Mouse (Mus musculus) hindbrain, embryonic 14.5 days (tissue): ENCODE data around the gene Bckdhb. TPM values are rescaled to one million over a fixed set of nuclear protein-coding genes. Genes with fewer than 3 reads are reported as not detected.
"Not testable (repeated sequence)": the region's sequence is repeated elsewhere in the genome, so short reads cannot be mapped to it uniquely, and the experiment has no call there.

ENCODE experiments used
- ATAC-seq: fragments of 200-750 bp; cut with Nextera tagmentation; 2 replicates; pipeline ENCODE4 v1.8.0; 2017; ENCODE audit warnings: moderate number of reproducible peaks, mild to moderate bottlenecking, moderate TSS enrichment, moderate library complexity; ENCODE audit not compliant: low FRiP score
- DNase-seq: peaks from one replicate; pipeline ENCODE4 v3.0.0-alpha.2; 2015; ENCODE audit warnings: low spot score
- H3K27ac ChIP-seq: fragments of 300-500 bp; sonication (generic); 2 replicates; pipeline ENCODE4 v1.5.1; 2014; ENCODE audit warnings: mild to moderate bottlenecking, moderate library complexity
- H3K27me3 ChIP-seq: fragments of 300-500 bp; sonication (generic); 2 replicates; pipeline ENCODE4 v1.6.1; 2014; ENCODE audit warnings: mild to moderate bottlenecking, low read length, mixed read lengths; ENCODE audit not compliant: control insufficient read depth, insufficient read depth
- H3K36me3 ChIP-seq: fragments of 300-500 bp; sonication (generic); replicated peaks from 2 replicates; pipeline ENCODE4 v1.6.1; 2014; ENCODE audit not compliant: control insufficient read depth, insufficient read depth
- H3K4me1 ChIP-seq: fragments of 300-500 bp; sonication (generic); replicated peaks from 2 replicates; pipeline ENCODE4 v1.6.1; 2014; ENCODE audit warnings: antibody characterized with exemption, low read length, mixed read lengths; ENCODE audit not compliant: control insufficient read depth, insufficient read depth
- H3K4me2 ChIP-seq: fragments of 300-500 bp; sonication (generic); replicated peaks from 2 replicates; pipeline ENCODE4 v1.6.1; 2014; ENCODE audit warnings: mild to moderate bottlenecking, moderate library complexity
- H3K4me3 ChIP-seq: fragments of 300-500 bp; sonication (generic); replicated peaks from 2 replicates; pipeline ENCODE4 v1.5.1; 2014; ENCODE audit warnings: mild to moderate bottlenecking, low read length
- H3K9ac ChIP-seq: fragments of 300-500 bp; sonication (generic); 2 replicates; pipeline ENCODE4 v1.6.1; 2014
- H3K9me3 ChIP-seq: fragments of 300-500 bp; sonication (generic); 2 replicates; pipeline ENCODE4 v1.6.1; 2016; ENCODE audit warnings: low read length; ENCODE audit not compliant: control insufficient read depth
- WGBS: fragments of 180-500 bp; shearing (Covaris S2); extraction: QIAGEN DNeasy Blood & Tissue Kit; methylation state at CpG from one replicate; pipeline ENCODE4 v1.1.7; 2014; 5-methylcytosine and 5-hydroxymethylcytosine counted together
- polyA plus RNA-seq: library from polyadenylated mRNA; unstranded; fragments of >200 nt; fragmentation: Nextera tagmentation; extraction: Ambion mirVana; gene quantifications from 2 replicates; pipeline ENCODE4 v1.2.1, GENCODE M21; 2014

Gene Bckdhb
- polyA plus RNA-seq, 1 experiment from 2014 or later, result 32.5 TPM

DNA sequence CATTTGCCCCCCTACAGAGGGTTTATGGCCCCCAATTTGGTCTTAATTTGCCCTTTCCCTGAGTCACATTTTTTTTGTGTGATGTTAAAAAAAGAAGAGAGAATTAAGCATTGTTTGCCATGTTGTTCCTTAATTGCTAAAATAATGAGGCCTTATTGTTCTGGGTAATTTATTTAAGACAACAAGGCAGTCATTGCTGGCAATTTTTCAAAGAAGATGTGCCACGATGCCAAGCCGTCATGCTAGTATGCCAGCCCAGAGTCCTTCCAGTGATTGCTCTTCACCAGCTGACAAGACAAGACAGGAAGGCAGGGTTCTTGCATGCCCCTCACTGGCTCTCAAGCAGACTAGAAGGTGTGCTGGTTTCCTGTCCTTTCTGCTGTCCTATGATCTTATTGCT is 84.0 kb downstream of the Bckdhb start:
- 0 out of 2 replicates have a peak, but pooled peaks cover 7% of the 10 kb centered on the region for H3K9me3 ChIP-seq
- no peak overlapping the region for H3K4me3 ChIP-seq
- DNase-seq, result no peak
- H3K36me3 ChIP-seq, result 0 out of 2 replicates have a peak, but pooled peaks cover 5% of the 10 kb centered on the region
- no peak overlapping the region for H3K4me2 ChIP-seq
- H3K4me1 ChIP-seq, result no peaks in the 10 kb centered on the region
- no peaks in the 10 kb centered on the region for H3K27me3 ChIP-seq
- no peak overlapping the region for H3K9ac ChIP-seq
- 50% methylated on average over 2 of the region's 2 CpGs for WGBS
- no peak overlapping the region for H3K27ac ChIP-seq
- ATAC-seq, result no peak

DNA sequence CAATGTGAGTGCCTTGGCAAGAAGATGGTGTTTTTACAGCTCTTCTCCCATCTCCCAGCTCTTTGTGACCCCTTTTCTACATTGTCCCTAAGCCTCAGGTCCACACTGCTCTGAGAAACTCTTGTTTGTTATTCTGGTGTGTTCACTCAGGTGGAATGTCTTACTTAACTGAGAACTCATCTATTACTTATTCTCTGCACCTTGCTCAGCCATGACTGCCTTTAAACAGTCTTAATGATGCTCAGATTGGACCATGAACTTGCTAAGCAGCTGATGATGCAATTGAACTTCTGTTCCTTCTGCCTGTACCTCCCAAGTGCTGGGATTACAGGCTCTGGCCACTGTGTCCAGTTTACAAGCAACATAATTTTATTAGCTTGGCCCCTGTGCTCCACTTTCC is 86.2 kb downstream of the Bckdhb start:
- Histone ChIP-seq H3K4me1 (no peaks in the 10 kb centered on the region), H3K9me3 (no peaks in the 10 kb centered on the region), H3K27ac (no peak overlapping the region), H3K36me3 (no peaks in the 10 kb centered on the region), H3K27me3 (no peaks in the 10 kb centered on the region), H3K9ac (no peak overlapping the region), H3K4me2 (no peak overlapping the region), H3K4me3 (no peak overlapping the region)
- ATAC-seq, result no peak
- DNase-seq, result no peak

- WGBS, result over 99% methylated on average over 8 of the region's 8 CpGs
These were observed 93.2 kb downstream of the Bckdhb start for GRCm38 (mm10) chr9:84018141-84018540.

GRCm38 (mm10) chr9:84019627-84020026 is 94.7 kb downstream of the Bckdhb start:
- no peaks in the 10 kb centered on the region for H3K36me3 ChIP-seq
- 63% methylated on average over 2 of the region's 2 CpGs for WGBS
- no peak overlapping the region for H3K4me3 ChIP-seq
- no peaks in the 10 kb centered on the region for H3K9me3 ChIP-seq
- H3K4me2 ChIP-seq, result no peak overlapping the region
- DNase-seq (peak; percentile 62), ATAC-seq (no peak)
- H3K4me1 ChIP-seq, result no peaks in the 10 kb centered on the region
- H3K27me3 ChIP-seq, result no peaks in the 10 kb centered on the region
- no peak overlapping the region for H3K27ac ChIP-seq
- H3K9ac ChIP-seq, result no peak overlapping the region

More at GRCm38 (mm10) chr9:84018141-84018540, 93.2 kb downstream of the Bckdhb start:
- not testable (repeated sequence) for H3K9me3 ChIP-seq, H3K9ac ChIP-seq, H3K27ac ChIP-seq, H3K27me3 ChIP-seq, H3K4me3 ChIP-seq, DNase-seq, H3K36me3 ChIP-seq, H3K4me2 ChIP-seq, H3K4me1 ChIP-seq, ATAC-seq

DNA sequence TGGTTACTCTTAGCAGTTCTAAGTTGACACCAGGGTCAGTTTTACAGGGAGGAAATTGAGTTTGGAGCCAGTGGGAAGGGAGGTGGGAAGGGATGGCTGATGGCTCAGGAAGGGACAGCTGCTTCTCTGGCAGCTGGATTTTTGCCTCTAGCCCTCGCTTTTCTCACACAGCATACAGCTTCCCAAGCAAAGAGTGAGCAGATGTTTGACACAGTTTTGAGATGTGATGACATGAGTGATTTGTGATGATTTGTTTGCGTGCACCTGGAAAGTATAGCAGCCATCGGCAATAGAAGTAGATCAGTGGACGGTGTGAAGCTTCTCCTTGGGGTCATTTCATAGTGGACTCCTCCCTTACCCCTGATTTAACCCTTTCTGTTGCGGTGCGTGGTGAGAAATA is 96.2 kb downstream of the Bckdhb start:
- Histone ChIP-seq H3K9ac (no peak overlapping the region), H3K4me2 (no peak overlapping the region), H3K4me1 (no peaks in the 10 kb centered on the region), H3K27ac (no peak overlapping the region), H3K4me3 (no peak overlapping the region), H3K9me3 (no peaks in the 10 kb centered on the region), H3K27me3 (no peaks in the 10 kb centered on the region), H3K36me3 (no peaks in the 10 kb centered on the region)
- WGBS, result 87% methylated on average over 6 of the region's 6 CpGs
- ATAC-seq (no peak), DNase-seq (no peak)

- ATAC-seq, result no peak
- Histone ChIP-seq H3K27me3 (no peaks in the 10 kb centered on the region), H3K36me3 (no peaks in the 10 kb centered on the region), H3K4me2 (no peak overlapping the region), H3K4me3 (no peak overlapping the region), H3K4me1 (peaks cover 10% of the 10 kb centered on the region), H3K27ac (no peak overlapping the region), H3K9ac (no peak overlapping the region), H3K9me3 (no peaks in the 10 kb centered on the region)
- no peak for DNase-seq
- 88% methylated on average over 2 of the region's 2 CpGs for WGBS
These were observed 103.2 kb downstream of the Bckdhb start for GRCm38 (mm10) chr9:84028120-84028519.

DNA sequence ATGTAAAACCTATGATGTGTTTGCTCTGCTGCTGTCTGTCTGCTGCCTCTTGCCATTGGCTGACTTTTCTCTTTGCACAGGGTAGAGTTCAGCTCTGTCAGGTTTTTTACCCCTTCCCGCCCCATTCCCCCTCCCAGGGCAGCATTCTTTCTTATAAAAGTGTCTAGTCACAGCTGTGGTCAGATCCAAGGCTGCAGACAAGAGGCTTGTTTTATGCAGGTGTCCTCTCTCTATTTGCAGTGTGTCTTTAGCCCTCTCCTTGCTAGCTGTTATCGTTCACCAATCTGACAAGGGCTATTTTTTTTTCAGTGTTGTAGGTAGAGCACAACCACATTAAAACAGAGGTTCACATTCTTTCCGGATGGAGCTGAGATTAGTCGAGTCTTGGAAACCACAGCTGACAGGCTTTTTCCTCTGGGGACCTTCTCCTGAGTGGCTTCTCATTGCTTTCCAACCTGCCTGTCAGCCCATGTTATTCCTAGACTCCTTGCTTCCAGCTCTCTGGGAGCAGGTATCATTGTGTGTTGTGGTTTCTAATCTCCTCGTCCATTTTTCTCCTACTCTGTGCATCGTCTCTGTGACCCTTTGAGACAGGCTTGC is 105.8 kb downstream of the Bckdhb start:
- Histone ChIP-seq H3K27ac (no peak overlapping the region), H3K9ac (no peak overlapping the region), H3K36me3 (no peaks in the 10 kb centered on the region), H3K4me3 (no peak overlapping the region), H3K4me2 (no peak overlapping the region), H3K9me3 (no peaks in the 10 kb centered on the region), H3K4me1 (peaks cover 18% of the 10 kb centered on the region), H3K27me3 (no peaks in the 10 kb centered on the region)
- WGBS, result 62% methylated on average over 6 of the region's 6 CpGs
- ATAC-seq (no peak), DNase-seq (no peak)

GRCm38 (mm10) chr9:84031406-84031805 is 106.5 kb downstream of the Bckdhb start:
- 85% methylated on average over 6 of the region's 6 CpGs for WGBS
- H3K9me3 ChIP-seq, result no peaks in the 10 kb centered on the region
- no peak for ATAC-seq
- no peaks in the 10 kb centered on the region for H3K27me3 ChIP-seq
- no peak for DNase-seq
- H3K36me3 ChIP-seq, result no peaks in the 10 kb centered on the region
- no peak overlapping the region for H3K27ac ChIP-seq
- H3K9ac ChIP-seq, result no peak overlapping the region
- H3K4me1 ChIP-seq, result peaks cover 18% of the 10 kb centered on the region
- H3K4me3 ChIP-seq, result no peak overlapping the region
- H3K4me2 ChIP-seq, result no peak overlapping the region

GRCm38 (mm10) chr9:84032669-84033341 is 107.9 kb downstream of the Bckdhb start:
- Histone ChIP-seq H3K9ac (peak overlapping the region; percentile 37), H3K36me3 (no peaks in the 10 kb centered on the region), H3K4me3 (peak overlapping the region; percentile 13), H3K4me2 (peak overlapping the region; percentile 43), H3K27me3 (no peaks in the 10 kb centered on the region), H3K27ac (peak overlapping the region; percentile 85), H3K9me3 (no peaks in the 10 kb centered on the region), H3K4me1 (peaks cover 18% of the 10 kb centered on the region)
- DNase-seq (peak; percentile 71), ATAC-seq (peak; percentile 95)
- WGBS, result 4% methylated on average over 19 of the region's 19 CpGs
